Mouse (Mus musculus) limb, embryonic 15.5 days (tissue): Measurements from ENCODE around the gene Dock9. TPM values are rescaled to one million over a fixed set of nuclear protein-coding genes. Genes with fewer than 3 reads are reported as not detected.
"Not testable (repeated sequence)": the region's sequence is repeated elsewhere in the genome, so short reads cannot be mapped to it uniquely, and the experiment has no call there.

Experiments used
- ATAC-seq: fragments of 200-750 bp; cut with Nextera tagmentation; 2 replicates; pipeline ENCODE4 v1.8.0; 2017; ENCODE audit warnings: low read depth, moderate TSS enrichment; ENCODE audit not compliant: insufficient number of reproducible peaks, low FRiP score, low TSS enrichment
- H3K27ac ChIP-seq: fragments of 300-500 bp; sonication (generic); 2 replicates; pipeline ENCODE4 v1.5.1; 2015; ENCODE audit warnings: moderate library complexity, mild to moderate bottlenecking, inconsistent platforms
- H3K27me3 ChIP-seq: fragments of 300-500 bp; sonication (generic); 2 replicates; pipeline ENCODE4 v1.6.1; 2015; ENCODE audit warnings: inconsistent platforms
- H3K36me3 ChIP-seq: fragments of 300-500 bp; sonication (generic); 2 replicates; pipeline ENCODE4 v1.6.1; 2015; ENCODE audit warnings: inconsistent platforms
- H3K4me1 ChIP-seq: fragments of 300-500 bp; sonication (generic); 2 replicates; pipeline ENCODE4 v1.6.1; 2015; ENCODE audit warnings: inconsistent platforms
- H3K4me2 ChIP-seq: fragments of 300-500 bp; sonication (generic); 2 replicates; pipeline ENCODE4 v1.6.1; 2015; ENCODE audit warnings: mild to moderate bottlenecking, inconsistent platforms
- H3K4me3 ChIP-seq: fragments of 300-500 bp; sonication (generic); 2 replicates; pipeline ENCODE4 v1.5.1; 2015; ENCODE audit warnings: mild to moderate bottlenecking, inconsistent platforms
- H3K9ac ChIP-seq: fragments of 300-500 bp; sonication (generic); 2 replicates; pipeline ENCODE4 v1.6.1; 2015; ENCODE audit warnings: inconsistent platforms
- H3K9me3 ChIP-seq: fragments of 300-500 bp; sonication (generic); 2 replicates; pipeline ENCODE4 v1.6.1; 2016; ENCODE audit warnings: inconsistent platforms
- WGBS: fragments of 180-500 bp; shearing (Covaris S2); methylation state at CpG from one replicate; pipeline ENCODE4 v1.1.7; 2015; 5-methylcytosine and 5-hydroxymethylcytosine counted together
- polyA plus RNA-seq: library from polyadenylated mRNA; unstranded; fragments of >200 nt; fragmentation: Nextera tagmentation; extraction: Ambion mirVana; gene quantifications from 2 replicates; pipeline ENCODE4 v1.2.1, GENCODE M21; 2015

The Dock9 gene
- polyA plus RNA-seq, 1 experiment from 2014 or later, result 11.0 TPM

GRCm38 (mm10) chr14:121732196-121732595 is 65.4 kb downstream of the Dock9 start:
- no peaks in the 10 kb centered on the region for H3K9me3 ChIP-seq
- H3K9ac ChIP-seq, result no peak overlapping the region
- no peak overlapping the region for H3K4me2 ChIP-seq
- no peaks in the 10 kb centered on the region for H3K36me3 ChIP-seq
- ATAC-seq, result no peak
- H3K27me3 ChIP-seq, result no peaks in the 10 kb centered on the region
- 30% methylated on average over 8 of the region's 8 CpGs for WGBS
- H3K4me3 ChIP-seq, result no peak overlapping the region
- no peaks in the 10 kb centered on the region for H3K4me1 ChIP-seq
- H3K27ac ChIP-seq, result no peak overlapping the region

- Histone ChIP-seq H3K9ac (no peak overlapping the region), H3K27me3 (no peaks in the 10 kb centered on the region), H3K9me3 (no peaks in the 10 kb centered on the region), H3K4me2 (no peak overlapping the region), H3K36me3 (no peaks in the 10 kb centered on the region), H3K27ac (no peak overlapping the region), H3K4me1 (no peaks in the 10 kb centered on the region), H3K4me3 (no peak overlapping the region)
- 38% methylated on average over 6 of the region's 6 CpGs for WGBS
- ATAC-seq, result peak; percentile 48; the same call in 1 of the 2 replicates
Observed at GRCm38 (mm10) chr14:121731688-121732168, 65.9 kb downstream of the Dock9 start.

- H3K27me3 ChIP-seq, result no peaks in the 10 kb centered on the region
- H3K4me2 ChIP-seq, result no peak overlapping the region
- no peaks in the 10 kb centered on the region for H3K36me3 ChIP-seq
- no peaks in the 10 kb centered on the region for H3K9me3 ChIP-seq
- H3K9ac ChIP-seq, result no peak overlapping the region
- no peak overlapping the region for H3K4me3 ChIP-seq
- WGBS, result 75% methylated on average over 3 of the region's 3 CpGs
- ATAC-seq, result no peak
- no peak overlapping the region for H3K27ac ChIP-seq
- no peaks in the 10 kb centered on the region for H3K4me1 ChIP-seq
Observed at GRCm38 (mm10) chr14:121730966-121731365, 66.7 kb downstream of the Dock9 start.

- Histone ChIP-seq H3K27ac (no peak overlapping the region), H3K27me3 (no peaks in the 10 kb centered on the region), H3K36me3 (no peaks in the 10 kb centered on the region), H3K9ac (no peak overlapping the region), H3K4me1 (peaks cover 8% of the 10 kb centered on the region), H3K9me3 (no peaks in the 10 kb centered on the region), H3K4me2 (no peak overlapping the region), H3K4me3 (no peak overlapping the region)
- 46% methylated on average over 8 of the region's 8 CpGs for WGBS
- no peak for ATAC-seq
Observed at GRCm38 (mm10) chr14:121727996-121728395, 69.6 kb downstream of the Dock9 start.

GRCm38 (mm10) chr14:121724501-121724900 is 73.1 kb downstream of the Dock9 start:
- Histone ChIP-seq H3K36me3 (no peaks in the 10 kb centered on the region), H3K4me3 (no peak overlapping the region), H3K27ac (no peak overlapping the region), H3K4me2 (no peak overlapping the region), H3K27me3 (no peaks in the 10 kb centered on the region), H3K9me3 (no peaks in the 10 kb centered on the region), H3K9ac (no peak overlapping the region), H3K4me1 (peaks cover 17% of the 10 kb centered on the region)
- 83% methylated on average over 8 of the region's 8 CpGs for WGBS
- ATAC-seq, result no peak

- Histone ChIP-seq H3K9ac (no peak overlapping the region), H3K4me2 (no peak overlapping the region), H3K4me3 (no peak overlapping the region), H3K4me1 (peaks cover 17% of the 10 kb centered on the region), H3K27me3 (no peaks in the 10 kb centered on the region), H3K9me3 (no peaks in the 10 kb centered on the region), H3K36me3 (no peaks in the 10 kb centered on the region), H3K27ac (peak overlapping the region; percentile 43; the same call in 1 of the 2 replicates)
- ATAC-seq, result no peak; the same call in 1 of the 2 replicates
- 12% methylated on average over 8 of the region's 8 CpGs for WGBS
Observed at GRCm38 (mm10) chr14:121722774-121723173, 74.9 kb downstream of the Dock9 start.

GRCm38 (mm10) chr14:121721431-121721830 is 76.2 kb downstream of the Dock9 start:
- peaks cover 17% of the 10 kb centered on the region for H3K4me1 ChIP-seq
- 67% methylated on average over 5 of the region's 5 CpGs for WGBS
- no peak overlapping the region for H3K4me2 ChIP-seq
- H3K4me3 ChIP-seq, result no peak overlapping the region
- no peaks in the 10 kb centered on the region for H3K27me3 ChIP-seq
- H3K36me3 ChIP-seq, result no peaks in the 10 kb centered on the region
- no peak overlapping the region for H3K27ac ChIP-seq
- ATAC-seq, result no peak
- no peaks in the 10 kb centered on the region for H3K9me3 ChIP-seq
- no peak overlapping the region for H3K9ac ChIP-seq

- WGBS, result 68% methylated on average over 9 of the region's 9 CpGs
- Histone ChIP-seq H3K9me3 (no peaks in the 10 kb centered on the region), H3K9ac (no peak overlapping the region), H3K4me3 (no peak overlapping the region), H3K27ac (no peak overlapping the region), H3K36me3 (no peaks in the 10 kb centered on the region), H3K27me3 (no peaks in the 10 kb centered on the region), H3K4me1 (peaks cover 17% of the 10 kb centered on the region), H3K4me2 (no peak overlapping the region)
- no peak for ATAC-seq
Observed at GRCm38 (mm10) chr14:121719638-121720601, 77.7 kb downstream of the Dock9 start.

- not testable (repeated sequence) for H3K9ac ChIP-seq, ATAC-seq
- 91% methylated on average over 3 of the region's 3 CpGs for WGBS
Observed at GRCm38 (mm10) chr14:121714799-121715198, 82.8 kb downstream of the Dock9 start.

GRCm38 (mm10) chr14:121714268-121714667 is 83.4 kb downstream of the Dock9 start:
- Histone ChIP-seq H3K4me3 (no peak overlapping the region), H3K9me3 (no peaks in the 10 kb centered on the region), H3K27me3 (no peaks in the 10 kb centered on the region), H3K27ac (no peak overlapping the region), H3K4me2 (no peak overlapping the region), H3K36me3 (no peaks in the 10 kb centered on the region), H3K4me1 (peaks cover 18% of the 10 kb centered on the region), H3K9ac (no peak overlapping the region)
- ATAC-seq, result no peak
- whole genome bisulfite sequencing, result 67% methylated on average over 2 of the region's 2 CpGs

More at GRCm38 (mm10) chr14:121714799-121715198, 82.8 kb downstream of the Dock9 start:
- not testable (repeated sequence) for H3K4me2 ChIP-seq, H3K4me3 ChIP-seq, H3K9me3 ChIP-seq, H3K27ac ChIP-seq, H3K27me3 ChIP-seq, H3K36me3 ChIP-seq
- peaks cover 18% of the 10 kb centered on the region for H3K4me1 ChIP-seq

GRCm38 (mm10) chr14:121713830-121714197 is 83.8 kb downstream of the Dock9 start:
- Histone ChIP-seq H3K27me3 (no peaks in the 10 kb centered on the region), H3K4me2 (no peak overlapping the region), H3K4me3 (no peak overlapping the region), H3K4me1 (peaks cover 18% of the 10 kb centered on the region), H3K9me3 (no peaks in the 10 kb centered on the region), H3K9ac (no peak overlapping the region), H3K36me3 (no peaks in the 10 kb centered on the region), H3K27ac (no peak overlapping the region)
- 57% methylated on average over 4 of the region's 4 CpGs for WGBS
- no peak for ATAC-seq

- Histone ChIP-seq H3K4me3 (no peak overlapping the region), H3K4me2 (no peak overlapping the region), H3K9ac (no peak overlapping the region), H3K4me1 (peaks cover 18% of the 10 kb centered on the region), H3K27ac (no peak overlapping the region), H3K27me3 (no peaks in the 10 kb centered on the region), H3K36me3 (no peaks in the 10 kb centered on the region), H3K9me3 (no peaks in the 10 kb centered on the region)
- ATAC-seq, result no peak
- 22% methylated on average over 7 of the region's 7 CpGs for WGBS
Observed at GRCm38 (mm10) chr14:121713166-121713829, 84.3 kb downstream of the Dock9 start.
